Mouse (Mus musculus): ENCODE results near the gene Syngap1. TPM values are rescaled to one million over a fixed set of nuclear protein-coding genes. Genes with fewer than 3 reads are reported as not detected.
"Not testable (repeated sequence)": the region's sequence is repeated elsewhere in the genome, so short reads cannot be mapped to it uniquely, and the experiment has no call there.

Gene Syngap1
- 120 and 136 TPM in 2 replicates for polyA plus RNA-seq (2012; rRNA removed)

DNA sequence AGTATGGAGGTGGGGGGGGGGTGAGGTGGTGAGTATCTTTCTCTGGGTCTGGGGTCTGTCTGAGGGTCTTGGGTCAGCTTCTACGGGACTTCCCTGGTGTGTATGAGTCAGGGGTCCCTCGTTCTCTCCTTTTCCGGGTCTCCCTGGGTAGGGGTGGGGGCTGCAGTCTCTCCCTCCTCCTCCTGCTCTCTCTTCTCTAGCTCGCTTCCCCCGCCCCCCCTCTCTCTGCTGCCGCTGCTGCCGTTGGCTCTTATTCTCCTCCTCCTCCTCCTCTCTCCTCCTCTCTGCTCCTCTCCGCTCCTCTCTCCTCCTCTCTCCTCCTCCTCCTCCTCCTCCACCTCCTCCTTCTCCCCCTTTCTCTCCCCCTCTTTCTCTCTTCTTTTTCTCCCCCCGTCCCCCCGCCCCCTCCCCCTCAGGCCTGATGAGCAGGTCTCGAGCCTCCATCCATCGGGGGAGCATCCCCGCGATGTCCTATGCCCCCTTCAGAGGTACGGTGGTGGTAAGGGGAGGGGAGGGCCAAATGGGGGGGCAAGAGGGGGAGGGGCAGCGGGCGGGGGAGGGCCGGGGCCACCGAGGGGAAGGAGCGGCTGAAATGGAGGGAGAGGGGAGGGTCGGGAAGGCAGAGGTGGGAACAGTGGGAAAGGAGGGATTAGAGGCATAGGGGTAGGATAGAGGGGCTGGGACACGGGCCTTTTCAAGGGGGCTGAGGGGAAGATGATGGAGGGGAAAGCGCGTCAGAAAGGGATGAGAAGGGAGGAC, at the start of gene Syngap1:
Gene Syngap1, plus strand, starts transcription at position 223 of the 759 bp plus-strand sequence.
- peak; percentile 92 for DNase-seq (ENCODE audit: low read depth)
- TF ChIP-seq CTCF (IDR thresholded peaks at IDR 0.05; ENCODE audit: borderline replicate concordance, extremely low read depth, insufficient read depth, insufficient read length) = no peak
- TF ChIP-seq POLR2A (IDR thresholded peaks at IDR 0.05; ENCODE audit: borderline replicate concordance, extremely low read depth, insufficient read depth, insufficient read length, poor library complexity, severe bottlenecking) = peak; percentile 5; the same call in 1 of the 2 replicates

DNA sequence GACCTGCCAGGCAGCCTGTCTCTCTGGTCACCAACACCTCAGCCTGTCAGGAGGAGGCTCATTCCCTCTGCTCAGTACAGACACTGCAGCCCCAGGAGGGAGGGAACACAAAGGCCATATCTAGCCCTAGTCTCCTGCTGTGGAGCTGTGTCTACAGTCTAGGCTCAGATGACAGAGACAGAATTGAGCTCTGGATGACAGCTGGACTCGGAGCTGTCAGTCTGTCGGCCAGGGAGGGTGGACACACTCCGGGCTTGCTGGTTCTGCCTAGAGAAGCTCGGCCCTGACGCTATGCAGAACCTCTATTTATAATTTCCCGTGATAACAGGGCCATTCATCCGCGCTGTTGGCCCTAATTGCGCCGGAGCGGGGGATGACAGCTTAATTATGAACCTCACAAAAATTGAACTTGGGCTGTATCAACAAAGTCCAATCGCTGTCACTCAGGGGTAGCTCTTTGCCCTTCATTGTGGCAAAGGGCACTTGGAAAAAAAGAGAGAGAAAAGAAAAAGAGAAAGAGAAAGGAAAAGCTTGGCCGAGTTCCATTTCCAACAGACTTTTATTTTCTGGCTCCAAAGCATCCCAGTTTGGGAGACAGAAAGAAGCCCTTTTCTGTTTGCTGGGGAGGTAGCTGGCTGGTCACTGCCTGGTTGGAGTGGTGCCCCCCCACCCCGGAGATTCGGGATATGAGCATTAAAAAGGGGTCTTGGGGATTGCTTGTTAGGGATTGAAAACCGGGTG, 48.2 kb upstream of the Syngap1 start:
- DNase-seq (ENCODE audit: low read depth) = peak; percentile 74
- TF ChIP-seq POLR2A (IDR thresholded peaks at IDR 0.05; ENCODE audit: borderline replicate concordance, extremely low read depth, insufficient read depth, insufficient read length, poor library complexity, severe bottlenecking) (no peak), CTCF (IDR thresholded peaks at IDR 0.05; ENCODE audit: borderline replicate concordance, extremely low read depth, insufficient read depth, insufficient read length) (no peak)

DNA sequence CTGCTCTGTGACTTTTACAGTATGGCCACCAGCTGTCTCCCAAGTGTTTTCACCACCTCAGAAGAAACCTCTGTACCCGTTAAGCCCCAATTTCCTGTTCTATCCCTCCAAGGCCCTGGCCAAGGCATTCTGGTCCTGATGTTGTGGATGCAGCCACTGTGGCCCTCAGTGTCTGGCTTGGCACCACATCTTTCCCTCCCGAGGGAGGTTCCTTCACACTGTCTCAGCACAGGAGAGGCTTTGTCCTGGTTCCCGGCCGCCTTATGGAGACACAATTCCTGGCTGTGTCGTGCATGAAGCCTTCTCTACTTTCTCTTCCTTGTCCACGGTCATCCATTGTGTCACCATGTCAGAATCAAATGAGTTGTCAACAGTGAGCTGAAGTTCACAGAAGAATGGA, 47.6 kb upstream of the Syngap1 start:
- peak; percentile 27 for DNase-seq (ENCODE audit: low read depth)
- no peak for TF ChIP-seq POLR2A (IDR thresholded peaks at IDR 0.05; ENCODE audit: borderline replicate concordance, extremely low read depth, insufficient read depth, insufficient read length, poor library complexity, severe bottlenecking)
- TF ChIP-seq CTCF (IDR thresholded peaks at IDR 0.05; ENCODE audit: borderline replicate concordance, extremely low read depth, insufficient read depth, insufficient read length) = no peak

DNA sequence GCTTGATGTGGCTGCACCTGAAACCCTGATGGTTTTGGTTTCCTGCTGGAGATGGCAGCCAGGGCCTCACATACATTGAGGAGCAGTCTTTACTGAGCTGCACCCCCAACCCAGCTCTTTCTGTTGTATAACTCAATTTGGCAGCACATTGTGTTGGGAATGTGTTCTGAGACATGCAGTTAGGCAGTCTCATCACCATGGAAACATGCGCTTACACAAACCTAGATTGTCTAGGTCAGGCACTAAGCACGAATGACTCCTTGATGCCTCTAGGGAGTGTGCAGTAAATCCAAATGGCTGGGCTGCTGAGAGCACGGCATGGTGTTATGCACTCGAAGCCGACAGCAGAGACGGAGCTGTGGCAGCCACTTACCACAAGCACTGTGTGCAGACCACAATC, 46.7 kb upstream of the Syngap1 start:
- peak; percentile 44 for DNase-seq (ENCODE audit: low read depth)
- TF ChIP-seq CTCF (IDR thresholded peaks at IDR 0.05; ENCODE audit: borderline replicate concordance, extremely low read depth, insufficient read depth, insufficient read length) (no peak), POLR2A (IDR thresholded peaks at IDR 0.05; ENCODE audit: borderline replicate concordance, extremely low read depth, insufficient read depth, insufficient read length, poor library complexity, severe bottlenecking) (no peak)

DNA sequence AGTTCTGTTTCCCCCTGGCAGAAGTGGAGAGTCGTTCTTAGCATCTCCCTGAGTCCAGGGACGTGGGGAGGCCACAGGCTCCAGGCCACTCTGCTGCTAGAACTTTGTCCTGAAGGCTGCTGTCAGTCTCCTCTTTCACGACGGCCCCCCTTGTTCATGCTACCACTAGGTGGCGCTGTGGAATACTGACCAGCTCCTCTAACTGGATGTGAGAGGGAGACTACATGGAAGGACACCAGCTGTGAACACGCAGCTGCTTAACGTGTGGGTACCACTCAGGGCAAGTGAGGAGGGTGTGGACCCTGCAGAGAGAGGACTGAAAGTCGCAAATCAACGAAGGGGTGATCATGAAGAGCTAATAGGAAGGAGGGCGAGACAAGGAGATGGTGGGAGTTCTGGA, 45.5 kb upstream of the Syngap1 start:
- DNase-seq (ENCODE audit: low read depth) = peak; percentile 70
- TF ChIP-seq POLR2A (IDR thresholded peaks at IDR 0.05; ENCODE audit: borderline replicate concordance, extremely low read depth, insufficient read depth, insufficient read length, poor library complexity, severe bottlenecking) = no peak
- peak; percentile 81 for TF ChIP-seq CTCF (IDR thresholded peaks at IDR 0.05; ENCODE audit: borderline replicate concordance, extremely low read depth, insufficient read depth, insufficient read length)

DNA sequence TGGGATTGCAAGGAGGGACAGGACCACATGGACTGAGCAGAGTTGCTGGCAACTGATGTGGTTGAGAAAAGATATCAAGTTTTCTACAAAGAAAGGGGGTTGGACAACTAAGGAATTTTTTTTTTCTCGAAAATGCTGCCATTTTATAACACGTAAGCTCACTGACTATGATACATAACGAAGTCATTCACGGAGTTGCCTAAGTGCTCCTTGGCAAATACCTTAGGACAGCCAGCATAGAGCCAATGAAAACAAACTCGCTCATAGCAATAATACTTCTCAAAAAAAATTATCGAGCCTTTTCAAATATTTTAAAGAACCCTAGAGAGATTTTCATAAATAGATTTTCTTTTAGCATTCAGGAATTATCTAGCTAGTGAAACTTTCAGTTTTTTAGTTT, 40.1 kb upstream of the Syngap1 start:
- no peak for TF ChIP-seq CTCF (IDR thresholded peaks at IDR 0.05; ENCODE audit: borderline replicate concordance, extremely low read depth, insufficient read depth, insufficient read length)
- no peak for DNase-seq (ENCODE audit: low read depth)

DNA sequence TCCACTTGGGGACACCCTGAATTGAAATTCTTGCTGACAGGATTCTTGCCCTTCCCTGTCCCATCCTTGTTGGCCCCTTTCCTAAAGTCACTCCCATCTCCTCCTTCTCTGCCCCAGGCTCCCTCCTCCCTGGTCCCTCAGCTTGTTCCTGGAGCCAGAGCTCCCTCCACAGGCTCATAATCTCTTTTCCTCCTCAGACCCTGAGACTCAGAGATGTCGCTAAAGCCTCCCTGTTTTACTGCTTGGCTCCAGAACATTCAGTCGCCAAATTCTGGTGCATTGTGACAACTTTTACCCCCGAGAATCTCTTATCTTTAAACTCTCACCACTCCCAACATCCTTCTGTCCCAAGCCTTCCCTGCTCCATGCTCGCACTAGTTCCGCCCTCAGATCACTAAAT, 36.7 kb upstream of the Syngap1 start:
- DNase-seq (ENCODE audit: low read depth) = no peak
- TF ChIP-seq CTCF (IDR thresholded peaks at IDR 0.05; ENCODE audit: borderline replicate concordance, extremely low read depth, insufficient read depth, insufficient read length) (no peak), POLR2A (IDR thresholded peaks at IDR 0.05; ENCODE audit: borderline replicate concordance, extremely low read depth, insufficient read depth, insufficient read length, poor library complexity, severe bottlenecking) (no peak)

DNA sequence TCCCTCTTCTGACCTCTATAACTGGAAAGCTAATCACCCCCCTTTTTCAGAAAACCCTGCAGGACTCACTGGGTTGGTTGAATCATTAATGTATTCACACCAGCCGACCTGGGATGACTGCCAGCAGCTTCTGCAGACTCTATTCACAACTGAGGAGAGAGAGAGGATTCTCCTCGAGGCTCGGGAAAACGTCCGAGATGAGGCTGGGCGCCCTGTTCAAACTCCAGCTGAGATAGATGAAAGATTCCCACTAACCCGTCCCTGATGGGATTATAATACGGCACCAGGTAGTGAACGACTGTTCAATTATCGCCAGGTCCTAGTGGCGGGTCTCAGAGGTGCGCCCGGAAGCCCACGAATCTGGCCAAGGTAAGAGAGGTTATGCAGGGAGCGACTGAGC, 33.5 kb upstream of the Syngap1 start:
- DNase-seq (ENCODE audit: low read depth) = peak; percentile 17

DNA sequence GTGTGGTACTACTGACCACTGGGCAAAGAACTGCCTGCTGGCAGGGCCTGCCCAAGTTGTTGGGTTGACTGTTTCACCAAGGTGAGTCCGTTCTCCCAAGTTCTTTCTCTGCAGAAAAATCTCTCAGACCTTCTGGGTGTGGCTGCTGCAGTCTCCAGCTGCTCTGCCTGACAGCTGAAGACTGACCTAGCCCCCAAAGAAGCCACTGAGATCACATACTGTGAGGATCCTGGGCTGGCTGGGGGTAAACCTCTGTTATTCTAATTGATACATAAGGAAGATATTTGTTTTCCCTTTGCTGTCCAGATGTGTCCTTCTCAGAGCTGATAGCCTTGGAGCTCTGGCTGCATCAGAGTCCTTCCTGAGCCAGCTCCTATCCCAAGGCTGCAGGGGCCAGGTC, 25.8 kb upstream of the Syngap1 start:
- no peak for DNase-seq (ENCODE audit: low read depth)
- TF ChIP-seq POLR2A (IDR thresholded peaks at IDR 0.05; ENCODE audit: borderline replicate concordance, extremely low read depth, insufficient read depth, insufficient read length, poor library complexity, severe bottlenecking) (no peak), CTCF (IDR thresholded peaks at IDR 0.05; ENCODE audit: borderline replicate concordance, extremely low read depth, insufficient read depth, insufficient read length) (no peak)

DNA sequence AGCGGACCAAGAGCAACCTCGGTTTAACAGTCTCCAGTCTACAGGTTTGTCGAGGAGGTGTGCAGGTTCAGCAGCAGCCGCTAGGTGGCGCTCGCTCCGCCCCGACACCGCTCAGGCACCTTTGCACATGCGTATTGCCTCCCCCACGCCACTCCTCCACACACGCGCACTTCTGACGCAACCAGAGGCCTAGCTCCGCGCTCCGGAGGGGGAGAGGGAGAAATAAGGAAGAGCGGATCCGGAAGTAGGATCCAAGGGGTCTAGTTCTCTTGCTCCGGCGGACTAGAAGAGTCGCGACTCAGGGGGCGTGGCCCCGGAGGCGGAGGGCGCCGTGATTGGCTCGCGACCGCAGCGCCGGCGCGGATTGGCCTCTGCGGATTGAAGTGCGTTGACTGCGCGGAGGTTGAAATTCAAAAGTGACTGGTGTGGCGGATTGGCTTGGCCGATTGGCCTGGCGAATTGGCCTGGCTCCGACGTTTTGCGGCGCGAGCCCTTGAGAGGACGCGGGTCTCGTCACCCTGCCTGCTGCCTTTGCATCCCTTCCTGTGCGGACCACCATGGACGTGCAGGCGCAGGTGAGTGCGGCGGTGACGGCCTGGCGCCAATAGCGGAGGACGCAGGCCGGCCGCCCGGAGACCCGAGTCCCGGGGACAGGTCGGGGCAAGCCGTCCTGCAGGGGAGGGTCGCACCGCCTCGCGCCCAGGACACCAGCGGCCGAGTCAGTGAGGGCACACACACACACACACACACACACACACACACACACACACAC, 24.2 kb upstream of the Syngap1 start, which contains the start of gene Kifc5b:
Gene Kifc5b, plus strand, starts transcription at position 381 of the 772 bp plus-strand sequence.
- peak; percentile 100 for DNase-seq (ENCODE audit: low read depth)
- no peak for TF ChIP-seq POLR2A (IDR thresholded peaks at IDR 0.05; ENCODE audit: borderline replicate concordance, extremely low read depth, insufficient read depth, insufficient read length, poor library complexity, severe bottlenecking)
- peak; percentile 100 for TF ChIP-seq CTCF (IDR thresholded peaks at IDR 0.05; ENCODE audit: borderline replicate concordance, extremely low read depth, insufficient read depth, insufficient read length)

DNA sequence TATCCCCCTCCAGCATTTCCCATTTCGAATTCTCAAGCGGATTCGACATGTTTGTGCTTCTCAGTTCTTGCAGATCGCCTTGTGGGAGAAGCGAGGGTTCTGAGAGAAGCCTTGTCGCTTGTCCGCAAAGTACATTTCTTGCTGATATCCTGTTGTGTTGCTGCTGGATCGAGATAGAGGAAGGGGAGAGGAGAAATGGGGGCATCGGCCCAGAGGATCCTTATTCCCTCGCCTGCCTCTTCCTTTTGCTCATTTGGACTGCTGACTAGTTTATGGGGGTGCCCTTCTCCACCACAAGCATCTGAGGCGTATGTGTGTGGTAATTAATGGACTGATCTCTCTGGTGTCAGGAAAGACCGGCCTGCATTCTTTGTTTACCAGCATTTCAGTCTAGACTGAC, 23.5 kb upstream of the Syngap1 start:
- DNase-seq (ENCODE audit: low read depth) = not testable (repeated sequence)

DNA sequence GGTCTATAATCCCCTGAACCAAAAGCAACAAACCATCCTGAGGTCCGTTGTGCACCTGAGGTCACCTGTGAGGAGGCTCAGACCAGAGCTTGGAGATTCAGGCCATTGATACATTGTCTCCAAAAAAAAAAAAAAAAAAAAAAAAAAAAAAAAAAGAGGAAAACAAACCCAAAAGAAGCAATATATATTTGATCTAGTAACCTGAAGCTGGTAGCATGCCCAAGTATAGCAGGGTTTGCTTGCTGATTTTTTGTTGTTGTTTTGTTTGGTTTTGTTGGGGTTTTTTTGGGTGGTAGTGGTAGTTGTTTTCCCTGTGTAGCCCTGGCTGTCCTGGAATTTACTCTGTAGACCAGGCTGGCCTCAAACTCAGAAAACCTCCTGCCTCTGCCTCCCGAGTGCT, 22.7 kb upstream of the Syngap1 start:
- TF ChIP-seq POLR2A (IDR thresholded peaks at IDR 0.05; ENCODE audit: borderline replicate concordance, extremely low read depth, insufficient read depth, insufficient read length, poor library complexity, severe bottlenecking) = no peak
- no peak for TF ChIP-seq CTCF (IDR thresholded peaks at IDR 0.05; ENCODE audit: borderline replicate concordance, extremely low read depth, insufficient read depth, insufficient read length)
- DNase-seq (ENCODE audit: low read depth) = no peak

DNA sequence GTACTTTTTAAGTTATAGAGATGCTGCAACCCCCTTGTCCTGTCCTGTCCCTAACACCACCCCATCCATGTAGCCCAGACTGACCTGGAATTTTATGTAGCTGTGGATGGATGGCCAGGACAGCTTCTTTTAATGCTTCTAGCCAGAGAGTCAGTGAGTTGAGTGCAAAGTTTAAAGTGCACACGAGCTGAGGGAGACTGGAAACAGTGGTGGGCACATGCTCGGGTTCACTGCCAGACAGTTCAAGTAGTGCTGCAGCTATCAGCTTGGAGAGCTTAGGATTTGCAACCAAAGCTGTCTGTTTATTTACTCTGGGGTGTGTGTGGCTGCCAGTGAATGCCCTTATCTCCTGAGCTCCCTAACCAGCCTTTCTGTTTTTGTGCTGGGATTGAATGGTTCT, 21.5 kb upstream of the Syngap1 start:
- not testable (repeated sequence) for DNase-seq (ENCODE audit: low read depth)

DNA sequence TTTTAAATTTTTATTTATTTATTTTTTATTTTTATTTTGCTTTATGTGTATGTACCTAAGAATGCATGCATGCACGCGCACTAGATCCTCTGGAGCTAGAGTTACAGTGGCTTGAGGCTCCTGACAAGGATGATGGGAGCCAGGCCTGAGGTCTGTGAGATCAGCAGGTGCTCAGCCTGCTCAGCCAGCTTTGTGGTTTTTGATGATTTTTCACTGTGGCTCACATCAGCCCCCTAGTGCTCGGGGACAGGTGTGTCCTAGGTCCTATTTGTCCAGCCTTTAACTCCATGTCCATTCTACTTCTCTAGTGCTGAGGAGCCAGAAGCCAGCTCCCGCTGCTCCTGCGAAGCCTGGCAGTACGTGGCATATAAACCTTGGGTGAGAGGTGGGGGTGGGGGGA, 18.7 kb upstream of the Syngap1 start:
- DNase-seq (ENCODE audit: low read depth) = not testable (repeated sequence)

DNA sequence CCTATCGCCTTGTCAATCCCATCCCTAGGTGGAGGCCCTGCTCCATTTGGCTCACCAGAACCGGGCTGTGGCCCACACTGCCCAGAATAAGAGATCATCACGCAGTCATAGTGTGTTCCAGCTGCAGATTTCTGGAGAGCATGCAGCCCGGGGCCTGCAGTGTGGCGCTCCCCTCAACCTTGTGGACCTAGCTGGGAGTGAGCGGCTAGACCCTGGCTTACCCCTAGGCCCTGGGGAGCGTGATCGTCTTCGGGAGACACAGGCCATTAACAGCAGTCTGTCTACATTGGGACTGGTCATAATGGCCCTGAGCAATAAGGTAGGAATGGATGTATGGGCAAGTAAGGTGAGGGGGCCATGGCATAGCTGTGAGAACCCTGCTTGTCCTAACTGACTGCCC, 15.6 kb upstream of the Syngap1 start:
- not testable (repeated sequence) for DNase-seq (ENCODE audit: low read depth)
